Mouse (Mus musculus): ENCODE measurements at regions not wholly inside any gene's neighbourhood (a gene's known extent, or its start where the extent isn't known, plus 50 kb on each side); places are given as distances from the start of the nearest gene placed in this dataset.

DNA sequence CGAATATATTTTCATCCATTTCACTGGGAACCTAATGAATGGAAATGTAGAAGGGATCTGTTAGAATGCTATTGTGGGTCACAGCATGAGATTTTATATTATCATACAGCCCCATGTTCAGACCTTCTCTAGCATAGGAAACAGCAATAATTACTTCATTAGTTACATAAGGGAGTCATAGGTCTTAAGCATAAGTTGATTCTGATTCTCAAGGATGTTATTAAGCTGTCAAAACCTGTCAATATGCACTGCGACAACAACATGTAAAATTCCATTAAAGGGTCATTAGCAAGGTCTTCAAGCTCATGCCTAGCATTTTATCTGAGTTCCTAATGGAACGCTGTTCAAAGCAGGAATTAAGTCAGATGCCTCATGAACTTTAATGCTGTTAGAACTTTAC lies 328.5 kb downstream of the Nup35 start:
- ATAC-seq (no peak), DNase-seq (no peak)
- WGBS (ENCODE audit: insufficient replicate concordance), result 77% methylated on average over 3 of the region's 3 CpGs

DNA sequence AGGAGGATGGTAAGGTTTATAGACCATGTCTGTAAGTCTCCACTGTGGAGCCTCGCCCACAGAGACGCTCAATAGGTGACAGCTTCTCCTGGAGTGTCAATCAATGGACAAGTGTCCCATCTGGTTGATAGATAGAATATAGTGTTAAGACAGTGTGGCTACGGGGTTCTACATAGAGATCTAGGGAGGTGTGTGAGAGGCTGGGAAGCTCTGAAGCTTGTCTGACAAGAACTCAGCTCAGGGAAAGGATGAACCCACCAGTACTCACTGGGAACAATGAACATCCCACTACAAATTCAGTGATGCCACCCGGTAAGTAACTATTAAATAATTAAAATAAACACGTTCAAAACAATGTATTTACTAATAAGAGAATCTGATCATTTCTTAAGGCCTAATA lies 349.7 kb downstream of the Nup35 start:
- H3K36me3 ChIP-seq (replicated peaks; ENCODE audit: insufficient read depth, low read length), result no peaks in the 10 kb centered on the region
- no peak overlapping the region for H3K9ac ChIP-seq (replicated peaks)
- ATAC-seq (no peak), DNase-seq (no peak)
- 77% methylated on average over 5 of the region's 5 CpGs for WGBS (ENCODE audit: insufficient replicate concordance)
- TF ChIP-seq EP300 (IDR thresholded peaks at IDR 0.05; ENCODE audit: low read depth) (no peak), CTCF (IDR thresholded peaks at IDR 0.05; ENCODE audit: low read depth) (no peak)
- H3K4me3 ChIP-seq (ENCODE audit: low read depth, low read length), result no peak overlapping the region
- no peaks in the 10 kb centered on the region for H3K27me3 ChIP-seq (ENCODE audit: insufficient read depth, low read length)
- H3K4me2 ChIP-seq (ENCODE audit: low read depth, low read length), result no peak overlapping the region
- H3K27ac ChIP-seq (ENCODE audit: low read depth), result no peak overlapping the region
- no peaks in the 10 kb centered on the region for H3K4me1 ChIP-seq (ENCODE audit: insufficient read depth)
- no peaks in the 10 kb centered on the region for H3K9me3 ChIP-seq (ENCODE audit: low read length)

More for the DNA sequence above, 328.5 kb downstream of the Nup35 start:
- Histone ChIP-seq H3K36me3 (replicated peaks; ENCODE audit: insufficient read depth, low read length) (no peaks in the 10 kb centered on the region), H3K4me1 (ENCODE audit: insufficient read depth) (no peaks in the 10 kb centered on the region), H3K4me3 (ENCODE audit: low read depth, low read length) (no peak overlapping the region), H3K4me2 (ENCODE audit: low read depth, low read length) (no peak overlapping the region), H3K9ac (replicated peaks) (no peak overlapping the region), H3K27me3 (ENCODE audit: insufficient read depth, low read length) (no peaks in the 10 kb centered on the region), H3K27ac (ENCODE audit: low read depth) (no peak overlapping the region), H3K9me3 (ENCODE audit: low read length) (no peaks in the 10 kb centered on the region)
- no peak for TF ChIP-seq CTCF (IDR thresholded peaks at IDR 0.05; ENCODE audit: low read depth)
- no peak for TF ChIP-seq EP300 (IDR thresholded peaks at IDR 0.05; ENCODE audit: low read depth)

DNA sequence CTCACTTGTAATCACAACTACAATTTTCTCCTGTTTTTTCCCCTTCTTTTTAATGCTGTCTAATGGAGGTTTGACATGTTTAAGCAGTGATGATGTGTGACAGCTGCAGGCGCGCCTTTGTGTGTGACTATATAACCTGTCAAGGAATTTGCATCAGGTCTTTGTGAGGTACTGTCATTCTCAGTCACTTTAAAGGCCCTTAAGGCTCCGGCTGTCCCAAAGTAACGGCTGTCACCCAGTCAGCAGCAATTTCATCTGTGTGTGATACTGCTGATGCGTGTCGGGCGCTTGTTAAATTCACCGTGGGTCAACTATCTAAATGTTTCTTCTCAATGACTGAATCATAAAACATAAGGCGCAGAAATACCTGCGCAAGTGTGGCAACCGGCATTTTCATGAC lies 350.2 kb downstream of the Nup35 start:
- 89% methylated on average over 11 of the region's 11 CpGs for WGBS (ENCODE audit: insufficient replicate concordance)
- H3K27ac ChIP-seq (ENCODE audit: low read depth), result no peak overlapping the region
- H3K4me1 ChIP-seq (ENCODE audit: insufficient read depth), result no peaks in the 10 kb centered on the region
- no peak overlapping the region for H3K4me2 ChIP-seq (ENCODE audit: low read depth, low read length)
- no peak for TF ChIP-seq EP300 (IDR thresholded peaks at IDR 0.05; ENCODE audit: low read depth)
- no peak for TF ChIP-seq CTCF (IDR thresholded peaks at IDR 0.05; ENCODE audit: low read depth)
- no peak for DNase-seq
- ATAC-seq, result no peak
- H3K9me3 ChIP-seq (ENCODE audit: low read length), result no peaks in the 10 kb centered on the region
- no peak overlapping the region for H3K4me3 ChIP-seq (ENCODE audit: low read depth, low read length)
- no peaks in the 10 kb centered on the region for H3K27me3 ChIP-seq (ENCODE audit: insufficient read depth, low read length)
- no peak overlapping the region for H3K9ac ChIP-seq (replicated peaks)
- H3K36me3 ChIP-seq (replicated peaks; ENCODE audit: insufficient read depth, low read length), result no peaks in the 10 kb centered on the region

DNA sequence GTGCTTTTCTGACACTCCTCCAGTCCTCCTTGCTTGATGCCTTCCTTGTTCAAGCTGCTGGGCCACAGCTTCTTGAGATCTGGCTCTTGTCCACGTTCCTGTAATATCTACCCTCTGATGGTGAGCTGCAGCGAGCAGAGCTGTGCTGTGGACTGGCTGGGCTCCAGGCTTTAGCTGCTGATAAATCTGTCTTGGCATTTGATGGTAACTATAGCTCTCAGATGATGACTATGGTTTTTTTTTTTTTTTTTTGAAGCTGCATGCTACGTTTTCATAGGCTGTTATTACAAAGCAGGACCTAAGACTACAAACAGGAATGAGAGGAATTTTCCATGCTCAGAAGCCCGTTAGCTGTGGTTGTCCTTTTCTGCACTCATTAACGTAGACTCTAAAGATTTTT lies 352.3 kb downstream of the Nup35 start:
- TF ChIP-seq EP300 (IDR thresholded peaks at IDR 0.05; ENCODE audit: low read depth) (no peak), CTCF (IDR thresholded peaks at IDR 0.05; ENCODE audit: low read depth) (no peak)
- ATAC-seq (no peak), DNase-seq (no peak)
- Histone ChIP-seq H3K36me3 (replicated peaks; ENCODE audit: insufficient read depth, low read length) (no peaks in the 10 kb centered on the region), H3K4me1 (ENCODE audit: insufficient read depth) (no peaks in the 10 kb centered on the region), H3K27ac (ENCODE audit: low read depth) (no peak overlapping the region), H3K4me2 (ENCODE audit: low read depth, low read length) (no peak overlapping the region), H3K9ac (replicated peaks) (no peak overlapping the region), H3K4me3 (ENCODE audit: low read depth, low read length) (no peak overlapping the region), H3K9me3 (ENCODE audit: low read length) (no peaks in the 10 kb centered on the region), H3K27me3 (ENCODE audit: insufficient read depth, low read length) (no peaks in the 10 kb centered on the region)
- whole genome bisulfite sequencing (ENCODE audit: insufficient replicate concordance), result 59% methylated on average over 5 of the region's 5 CpGs

DNA sequence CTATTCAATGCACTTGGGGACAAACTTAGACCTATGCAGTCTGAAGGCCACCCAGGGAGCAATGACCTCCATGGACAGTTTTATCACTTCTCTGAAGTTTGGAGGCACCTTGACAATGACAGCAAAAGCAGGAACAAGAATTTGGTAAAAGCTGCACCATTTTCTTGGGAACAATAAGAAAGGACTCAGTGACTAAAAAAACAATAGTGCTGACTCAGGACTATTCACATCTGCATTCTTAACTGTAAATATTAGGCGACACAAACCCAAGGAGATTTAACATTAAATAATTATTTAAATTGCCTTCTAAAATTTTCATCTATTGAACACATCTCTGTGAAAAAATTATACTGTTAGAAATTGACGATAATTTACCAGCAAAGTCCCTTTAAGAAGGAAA lies 356.2 kb downstream of the Nup35 start:
- Histone ChIP-seq H3K27me3 (ENCODE audit: insufficient read depth, low read length) (no peaks in the 10 kb centered on the region), H3K4me2 (ENCODE audit: low read depth, low read length) (no peak overlapping the region), H3K4me3 (ENCODE audit: low read depth, low read length) (no peak overlapping the region), H3K9me3 (ENCODE audit: low read length) (no peaks in the 10 kb centered on the region), H3K36me3 (replicated peaks; ENCODE audit: insufficient read depth, low read length) (no peaks in the 10 kb centered on the region), H3K9ac (replicated peaks) (no peak overlapping the region), H3K4me1 (ENCODE audit: insufficient read depth) (no peaks in the 10 kb centered on the region), H3K27ac (ENCODE audit: low read depth) (no peak overlapping the region)
- TF ChIP-seq EP300 (IDR thresholded peaks at IDR 0.05; ENCODE audit: low read depth), result no peak
- TF ChIP-seq CTCF (IDR thresholded peaks at IDR 0.05; ENCODE audit: low read depth), result no peak
- 69% methylated on average over 2 of the region's 2 CpGs for WGBS (ENCODE audit: insufficient replicate concordance)
- ATAC-seq, result no peak
- no peak for DNase-seq

DNA sequence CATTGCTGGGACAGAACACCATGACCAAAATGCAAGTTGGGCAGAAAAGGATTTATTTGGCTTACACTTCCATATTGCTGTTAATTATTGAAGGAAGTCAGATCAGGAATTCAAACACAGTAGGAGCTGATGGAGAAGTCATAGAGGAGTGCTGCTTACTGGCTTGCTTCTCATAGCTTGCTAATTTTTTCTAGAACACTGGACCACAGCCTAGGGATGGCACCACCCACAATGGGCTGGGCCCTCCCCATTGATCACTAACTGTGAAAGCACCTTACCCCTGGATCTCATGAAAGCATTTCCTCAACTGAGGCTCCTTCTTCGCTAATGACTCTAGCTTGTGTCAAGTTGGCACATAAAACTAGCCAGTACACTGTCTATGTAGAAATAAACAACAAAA lies 381.3 kb downstream of the Nup35 start:
- H3K27me3 ChIP-seq (ENCODE audit: insufficient read depth, low read length), result no peaks in the 10 kb centered on the region
- H3K9me3 ChIP-seq (ENCODE audit: low read length), result no peaks in the 10 kb centered on the region
- H3K4me2 ChIP-seq (ENCODE audit: low read depth, low read length), result no peak overlapping the region
- H3K27ac ChIP-seq (ENCODE audit: low read depth), result no peak overlapping the region
- no peak overlapping the region for H3K4me3 ChIP-seq (ENCODE audit: low read depth, low read length)
- no peaks in the 10 kb centered on the region for H3K36me3 ChIP-seq (replicated peaks; ENCODE audit: insufficient read depth, low read length)
- H3K9ac ChIP-seq (replicated peaks), result no peak overlapping the region
- ATAC-seq (no peak), DNase-seq (no peak)
- WGBS (ENCODE audit: insufficient replicate concordance), result 71% methylated on average over 1 of the region's 1 CpGs
- no peaks in the 10 kb centered on the region for H3K4me1 ChIP-seq (ENCODE audit: insufficient read depth)
- no peak for TF ChIP-seq CTCF (IDR thresholded peaks at IDR 0.05; ENCODE audit: low read depth)
- no peak for TF ChIP-seq EP300 (IDR thresholded peaks at IDR 0.05; ENCODE audit: low read depth)

DNA sequence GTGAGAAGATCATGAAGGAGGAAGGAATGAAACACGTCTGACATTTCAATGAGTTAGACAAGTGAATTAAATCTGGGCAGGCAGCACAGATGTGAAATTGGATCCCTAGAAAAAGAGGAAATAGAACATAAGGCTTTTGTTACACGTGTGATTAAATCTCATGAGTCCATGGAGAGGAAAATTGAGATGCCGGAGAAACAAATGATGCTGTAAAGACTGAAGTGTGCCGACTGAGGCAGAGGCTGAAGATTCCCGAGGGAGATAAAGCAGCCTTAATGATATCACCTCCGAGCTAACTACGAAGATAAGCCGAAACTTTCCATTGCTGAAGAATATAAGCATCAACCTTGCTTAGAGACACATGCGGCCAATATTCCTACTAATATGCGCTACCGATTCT lies 390.0 kb downstream of the Nup35 start:
- Histone ChIP-seq H3K4me3 (ENCODE audit: low read depth, low read length) (no peak overlapping the region), H3K4me2 (ENCODE audit: low read depth, low read length) (no peak overlapping the region), H3K9me3 (ENCODE audit: low read length) (no peaks in the 10 kb centered on the region), H3K27ac (ENCODE audit: low read depth) (no peak overlapping the region), H3K27me3 (ENCODE audit: insufficient read depth, low read length) (no peaks in the 10 kb centered on the region), H3K9ac (replicated peaks) (no peak overlapping the region), H3K4me1 (ENCODE audit: insufficient read depth) (no peaks in the 10 kb centered on the region), H3K36me3 (replicated peaks; ENCODE audit: insufficient read depth, low read length) (no peaks in the 10 kb centered on the region)
- ATAC-seq (no peak), DNase-seq (no peak)
- 75% methylated on average over 11 of the region's 11 CpGs for WGBS (ENCODE audit: insufficient replicate concordance)
- no peak for TF ChIP-seq CTCF (IDR thresholded peaks at IDR 0.05; ENCODE audit: low read depth)
